Mouse (Mus musculus) hindbrain, postnatal 0 days (tissue): Measurements from ENCODE around the gene Rnf114. TPM values are rescaled to one million over a fixed set of nuclear protein-coding genes. Genes with fewer than 3 reads are reported as not detected.
A peak's percentile ranks its signal among the peaks of the same experiment; 100 is the strongest.

Source experiments
- ATAC-seq: fragments of 200-750 bp; cut with Nextera tagmentation; 2 replicates; pipeline ENCODE4 v1.8.0; 2017; ENCODE audit warnings: mild to moderate bottlenecking, moderate TSS enrichment, moderate library complexity
- DNase-seq: peaks from one replicate; pipeline ENCODE4 v3.0.0-alpha.2; 2015; ENCODE audit warnings: low spot score
- H3K27ac ChIP-seq: fragments of 300-500 bp; sonication (generic); 2 replicates; pipeline ENCODE4 v1.5.1; 2014; ENCODE audit warnings: mild to moderate bottlenecking
- H3K27me3 ChIP-seq: fragments of 300-500 bp; sonication (generic); 2 replicates; pipeline ENCODE4 v1.6.1; 2014; ENCODE audit warnings: low read length, mixed read lengths; ENCODE audit not compliant: insufficient read depth
- H3K36me3 ChIP-seq: fragments of 300-500 bp; sonication (generic); 2 replicates; pipeline ENCODE4 v1.6.1; 2014; ENCODE audit warnings: low read length, mixed read lengths; ENCODE audit not compliant: insufficient read depth
- H3K4me1 ChIP-seq: fragments of 300-500 bp; sonication (generic); 2 replicates; pipeline ENCODE4 v1.6.1; 2014; ENCODE audit warnings: antibody characterized with exemption, low read length, mixed read lengths; ENCODE audit not compliant: insufficient read depth
- H3K4me2 ChIP-seq: fragments of 300-500 bp; sonication (generic); 2 replicates; pipeline ENCODE4 v1.6.1; 2014; ENCODE audit warnings: low read depth, mild to moderate bottlenecking, low read length, moderate library complexity, mixed read lengths
- H3K4me3 ChIP-seq: fragments of 300-500 bp; sonication (generic); 2 replicates; pipeline ENCODE4 v1.5.1; 2014; ENCODE audit warnings: low read length
- H3K9ac ChIP-seq: fragments of 300-500 bp; sonication (generic); replicated peaks from 2 replicates; pipeline ENCODE4 v1.6.1; 2014; ENCODE audit warnings: mild to moderate bottlenecking, low read length, moderate library complexity, mixed read lengths
- H3K9me3 ChIP-seq: fragments of 300-500 bp; sonication (generic); 2 replicates; pipeline ENCODE4 v1.6.1; 2016; ENCODE audit warnings: low read length, mixed read lengths
- CTCF ChIP-seq: IDR thresholded peaks from 2 replicates; pipeline ENCODE4 v1.5.1; 2016; ENCODE audit warnings: antibody characterized with exemption, control low read depth, low read depth
- WGBS: fragments of 180-500 bp; shearing (Covaris S2); extraction: QIAGEN DNeasy Blood & Tissue Kit; methylation state at CpG from one replicate; pipeline ENCODE4 v1.1.7; 2014; 5-methylcytosine and 5-hydroxymethylcytosine counted together
- polyA plus RNA-seq: library from polyadenylated mRNA; unstranded; fragments of >200 nt; fragmentation: Nextera tagmentation; extraction: Ambion mirVana; gene quantifications from 2 replicates; pipeline ENCODE4 v1.2.1, GENCODE M21; 2015
- total RNA-seq: library from RNA; depleted of rRNA; stranded (reverse); fragments of >200 nt; gene quantifications from 2 replicates; pipeline ENCODE4 v1.2.3, GENCODE M21; 2014

Gene Rnf114
- total and polyA plus RNA-seq, 2 experiments from 2014 or later = 85.8 to 89.6 TPM

DNA sequence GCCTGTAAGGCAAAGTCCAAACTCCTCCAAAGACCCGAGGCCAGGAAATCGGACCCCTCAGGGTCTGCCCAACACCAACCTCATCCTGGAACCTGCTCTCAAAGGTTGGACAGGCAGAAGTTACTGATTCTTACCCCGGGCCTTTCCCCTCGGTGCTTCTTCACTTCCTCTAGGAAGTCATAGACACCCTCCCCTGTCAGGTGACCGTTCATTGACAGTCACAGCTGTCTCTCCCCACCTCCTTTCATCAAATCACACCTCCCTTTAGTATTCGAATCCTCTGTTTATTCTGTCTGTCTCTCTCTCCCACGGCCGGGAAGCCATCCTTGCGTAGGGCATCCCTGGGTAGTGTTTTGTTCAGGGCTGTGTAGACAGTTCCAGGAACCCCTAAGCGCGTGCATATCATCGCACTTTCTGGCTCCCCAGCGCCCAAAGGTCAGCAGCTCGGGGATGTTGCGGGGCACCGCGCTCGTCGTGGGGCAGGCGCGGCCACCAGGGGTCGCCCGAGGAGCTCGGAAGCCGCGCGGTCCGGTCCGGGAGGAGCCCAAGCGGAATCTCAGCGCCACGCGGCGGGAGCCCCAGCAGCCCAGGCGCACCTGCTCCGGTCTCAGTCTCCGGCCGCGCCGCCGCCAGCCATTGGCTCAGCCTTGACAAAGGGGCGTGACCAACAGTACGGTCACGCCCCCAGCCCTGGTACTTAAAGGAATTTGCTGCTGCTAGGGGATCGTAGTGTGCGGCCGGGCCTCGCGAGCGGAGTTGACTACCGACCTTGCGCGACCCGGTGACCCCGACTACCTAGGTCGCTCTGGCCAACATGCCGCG lies 45.2 kb downstream of the Rnf114 start, which contains the start of gene Snai1:
Gene Snai1 (plus strand): TSS at position 720 of the 822 bp plus-strand sequence.
- H3K4me2 ChIP-seq = peak within 1 kb of the TSS; percentile 71
- ATAC-seq (peak; percentile 95), DNase-seq (peak; percentile 94)
- peak within 1 kb of the TSS; percentile 38 for H3K4me3 ChIP-seq
- H3K27me3 ChIP-seq = peaks cover 19% of the 10 kb centered on the region; the same call in 1 of the 2 replicates
- WGBS = under 1% methylated on average over 58 of the region's 58 CpGs
- 0 out of 2 replicates have a peak within 1 kb of the TSS, but pooled peaks have one; percentile 16 for H3K27ac ChIP-seq
- no peaks in the 10 kb centered on the region for H3K36me3 ChIP-seq
- peak; percentile 70 for TF ChIP-seq CTCF
- peak within 1 kb of the TSS; percentile 39 for H3K9ac ChIP-seq
- 0 out of 2 replicates have a peak, but pooled peaks cover 4% of the 10 kb centered on the region for H3K4me1 ChIP-seq
- H3K9me3 ChIP-seq = no peaks in the 10 kb centered on the region

DNA sequence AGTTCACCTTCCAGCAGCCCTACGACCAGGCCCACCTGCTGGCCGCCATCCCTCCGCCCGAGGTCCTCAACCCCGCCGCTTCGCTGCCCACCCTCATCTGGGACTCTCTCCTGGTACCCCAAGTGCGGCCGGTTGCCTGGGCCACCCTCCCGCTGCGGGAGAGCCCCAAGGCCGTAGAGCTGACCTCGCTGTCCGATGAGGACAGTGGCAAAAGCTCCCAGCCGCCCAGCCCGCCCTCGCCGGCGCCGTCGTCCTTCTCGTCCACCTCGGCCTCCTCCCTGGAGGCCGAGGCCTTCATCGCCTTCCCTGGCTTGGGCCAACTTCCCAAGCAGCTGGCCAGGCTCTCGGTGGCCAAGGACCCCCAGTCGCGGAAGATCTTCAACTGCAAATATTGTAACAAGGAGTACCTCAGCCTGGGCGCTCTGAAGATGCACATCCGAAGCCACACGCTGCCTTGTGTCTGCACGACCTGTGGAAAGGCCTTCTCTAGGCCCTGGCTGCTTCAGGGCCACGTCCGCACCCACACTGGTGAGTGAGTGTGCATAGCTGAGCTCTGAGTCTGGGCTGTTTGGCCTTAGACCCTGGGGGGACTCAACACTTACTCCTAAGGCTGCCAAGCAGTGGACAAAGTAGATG lies 46.3 kb downstream of the Rnf114 start:
- H3K27ac ChIP-seq = 0 out of 2 replicates have a peak overlapping the region, but pooled peaks have one; percentile 16
- DNase-seq = no peak
- H3K27me3 ChIP-seq = peaks cover 19% of the 10 kb centered on the region; the same call in 1 of the 2 replicates
- 37% methylated on average over 30 of the region's 34 CpGs for WGBS
- no peak overlapping the region; the same call in 1 of the 2 replicates for H3K9ac ChIP-seq
- no peak for TF ChIP-seq CTCF
- H3K4me2 ChIP-seq = peak overlapping the region; percentile 71
- ATAC-seq = no peak
- H3K9me3 ChIP-seq = no peaks in the 10 kb centered on the region
- H3K4me1 ChIP-seq = 0 out of 2 replicates have a peak, but pooled peaks cover 4% of the 10 kb centered on the region
- no peaks in the 10 kb centered on the region for H3K36me3 ChIP-seq
- peak overlapping the region; percentile 38 for H3K4me3 ChIP-seq

DNA sequence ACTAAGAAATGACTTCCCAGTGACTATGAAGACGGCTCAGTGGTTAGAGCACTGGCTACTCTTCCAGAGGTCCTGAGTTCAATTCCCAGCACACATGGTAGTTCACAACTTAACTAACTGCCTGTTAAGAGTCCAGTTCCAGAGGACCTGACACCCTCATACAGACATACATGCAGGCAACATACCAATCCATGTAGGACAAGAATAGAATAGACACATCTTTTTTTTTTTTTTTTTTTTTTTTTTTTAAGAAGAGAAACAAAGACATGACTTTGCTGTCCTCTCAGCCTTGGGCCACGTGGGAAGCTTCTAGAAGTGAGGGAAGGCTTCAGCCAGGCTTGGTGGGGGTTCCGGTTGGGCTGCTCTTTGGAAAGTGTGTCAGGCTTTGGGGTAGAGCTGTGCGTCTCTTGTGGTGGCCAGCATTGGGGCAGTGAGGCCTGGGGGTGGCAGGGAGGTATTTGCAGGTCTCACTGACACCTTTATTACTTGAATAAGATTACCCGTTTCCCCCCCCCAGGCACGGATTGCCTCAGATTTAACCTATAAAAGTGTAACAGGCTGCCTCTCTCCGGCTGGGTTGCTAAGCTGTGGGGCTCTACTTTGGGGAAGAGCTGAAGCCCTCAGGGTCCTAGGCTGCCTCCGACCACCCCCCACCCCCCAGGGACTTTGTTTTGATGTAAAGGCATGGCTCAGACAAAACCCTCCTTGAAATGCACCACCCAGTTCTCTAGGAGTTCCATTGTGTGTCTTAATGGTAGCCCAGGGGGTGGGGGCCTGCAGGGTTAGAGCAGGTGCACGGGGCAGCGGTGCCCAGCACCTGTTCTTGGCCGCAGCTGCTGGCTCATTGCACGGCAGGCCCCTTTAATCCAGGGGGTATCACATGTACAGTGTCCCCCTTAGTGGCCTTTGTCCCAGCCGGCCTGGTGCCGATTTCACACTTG lies 47.4 kb downstream of the Rnf114 start:
- Histone ChIP-seq H3K27ac (no peak overlapping the region), H3K9me3 (no peaks in the 10 kb centered on the region), H3K4me1 (0 out of 2 replicates have a peak, but pooled peaks cover 4% of the 10 kb centered on the region), H3K4me3 (peak overlapping the region; percentile 6; the same call in 1 of the 2 replicates), H3K27me3 (peaks cover 19% of the 10 kb centered on the region; the same call in 1 of the 2 replicates), H3K9ac (0 out of 2 replicates have a peak overlapping the region, but pooled peaks have one; percentile 17), H3K4me2 (peak overlapping the region; percentile 71), H3K36me3 (no peaks in the 10 kb centered on the region)
- ATAC-seq (no peak), DNase-seq (no peak)
- TF ChIP-seq CTCF = no peak
- 36% methylated on average over 14 of the region's 14 CpGs for WGBS

DNA sequence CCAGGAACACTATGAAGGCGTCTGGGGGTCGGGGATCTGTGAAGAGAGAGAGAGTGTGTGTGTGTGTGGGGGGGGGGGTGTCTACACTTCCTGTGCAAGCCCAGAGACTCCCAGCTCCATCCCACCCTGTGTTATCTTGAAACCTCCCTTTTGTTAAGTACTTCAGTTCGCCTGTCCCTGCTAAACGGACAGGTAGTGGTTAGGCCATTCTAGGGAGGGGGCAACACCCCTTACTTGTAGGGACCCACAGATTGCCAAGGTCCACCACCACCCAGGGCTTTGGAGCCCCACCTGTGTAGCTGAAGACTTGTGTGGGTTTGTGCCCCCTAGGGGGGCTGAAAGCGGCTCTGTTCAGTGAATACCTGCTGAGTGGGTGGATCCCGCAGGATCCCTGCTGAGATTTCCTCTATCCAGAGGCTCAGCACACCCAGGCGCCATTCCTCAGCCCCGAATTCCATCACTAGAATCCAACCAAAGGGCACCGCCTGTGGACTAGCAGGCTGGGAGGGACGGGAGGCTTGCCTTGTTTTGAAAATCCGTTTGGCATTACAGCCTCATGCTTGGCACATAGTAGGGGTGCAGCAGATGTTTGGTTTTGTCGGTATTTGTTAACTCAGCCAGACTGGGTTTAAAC lies 48.1 kb downstream of the Rnf114 start:
- H3K4me1 ChIP-seq = 0 out of 2 replicates have a peak, but pooled peaks cover 4% of the 10 kb centered on the region
- H3K4me3 ChIP-seq = peak overlapping the region; percentile 2; the same call in 1 of the 2 replicates
- no peak for TF ChIP-seq CTCF
- 24% methylated on average over 12 of the region's 12 CpGs for WGBS
- H3K4me2 ChIP-seq = peak overlapping the region; percentile 35
- H3K27ac ChIP-seq = no peak overlapping the region
- no peak for DNase-seq
- H3K9ac ChIP-seq = no peak overlapping the region
- ATAC-seq = no peak
- H3K27me3 ChIP-seq = peaks cover 13% of the 10 kb centered on the region; the same call in 1 of the 2 replicates
- H3K9me3 ChIP-seq = no peaks in the 10 kb centered on the region
- no peaks in the 10 kb centered on the region for H3K36me3 ChIP-seq

DNA sequence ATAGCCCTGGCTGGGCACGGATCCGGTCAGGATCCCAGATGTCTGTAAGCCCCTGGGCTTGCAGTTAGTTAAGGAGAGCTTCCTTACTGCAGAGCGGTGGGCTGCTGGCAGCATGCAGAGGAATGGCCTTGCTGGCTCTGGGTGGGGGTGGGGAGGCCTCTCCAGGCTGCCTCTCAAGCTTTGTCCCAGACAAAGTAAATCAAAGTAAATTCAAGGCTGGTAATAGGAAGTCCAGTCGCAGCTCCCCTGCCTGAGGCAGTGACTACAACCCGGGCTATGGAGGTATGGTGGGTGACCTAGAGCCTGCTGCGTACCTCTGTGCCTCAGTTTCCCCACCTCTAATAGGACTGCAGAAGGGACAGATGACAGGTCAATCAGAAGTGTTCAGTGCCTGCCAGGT lies 48.9 kb downstream of the Rnf114 start:
- Histone ChIP-seq H3K9me3 (no peaks in the 10 kb centered on the region), H3K27me3 (peaks cover 13% of the 10 kb centered on the region; the same call in 1 of the 2 replicates), H3K4me3 (no peak overlapping the region), H3K4me1 (0 out of 2 replicates have a peak, but pooled peaks cover 4% of the 10 kb centered on the region), H3K9ac (no peak overlapping the region), H3K27ac (no peak overlapping the region), H3K4me2 (peak overlapping the region; percentile 35; the same call in 1 of the 2 replicates), H3K36me3 (no peaks in the 10 kb centered on the region)
- DNase-seq (no peak), ATAC-seq (no peak)
- TF ChIP-seq CTCF = no peak
- WGBS = 21% methylated on average over 6 of the region's 6 CpGs
